Mouse (Mus musculus) embryo, embryonic 9.5 days (tissue): ENCODE measurements around the gene CK137956.

ENCODE experiments used
- DNase-seq: peaks from one replicate; pipeline ENCODE4 v3.0.0-alpha.2; 2017; ENCODE audit errors: extremely low spot score

CK137956 gene

GRCm38 (mm10) chr4:127913551-127913950 is 57.2 kb downstream of the CK137956 start:
- DNase-seq: no peak

- DNase-seq: no peak
Observed at GRCm38 (mm10) chr4:127907151-127907550, 63.6 kb downstream of the CK137956 start.

- no peak for DNase-seq
Observed at GRCm38 (mm10) chr4:127903954-127904353, 66.8 kb downstream of the CK137956 start.

GRCm38 (mm10) chr4:127900893-127901456 is 69.8 kb downstream of the CK137956 start:
- DNase-seq: no peak

- DNase-seq: no peak
Observed at GRCm38 (mm10) chr4:127889071-127889470, 81.7 kb downstream of the CK137956 start.

GRCm38 (mm10) chr4:127878966-127879365 is 91.8 kb downstream of the CK137956 start:
- DNase-seq: no peak
